Mouse (Mus musculus) layer of hippocampus, adult 9-11 months (tissue): Measurements from ENCODE around the gene Nt5dc1.
"Not testable (repeated sequence)": the region's sequence is repeated elsewhere in the genome, so short reads cannot be mapped to it uniquely, and the experiment has no call there.

ENCODE experiments used
- DNase-seq: peaks from one replicate; pipeline ENCODE4 v3.0.0; 2022

Gene Nt5dc1

GRCm38 (mm10) chr10:34418204-34418756, at the start of gene Nt5dc1:
TSS of gene Nt5dc1 (minus strand) at chr10:34418552.
- peak; percentile 91 for DNase-seq

DNA sequence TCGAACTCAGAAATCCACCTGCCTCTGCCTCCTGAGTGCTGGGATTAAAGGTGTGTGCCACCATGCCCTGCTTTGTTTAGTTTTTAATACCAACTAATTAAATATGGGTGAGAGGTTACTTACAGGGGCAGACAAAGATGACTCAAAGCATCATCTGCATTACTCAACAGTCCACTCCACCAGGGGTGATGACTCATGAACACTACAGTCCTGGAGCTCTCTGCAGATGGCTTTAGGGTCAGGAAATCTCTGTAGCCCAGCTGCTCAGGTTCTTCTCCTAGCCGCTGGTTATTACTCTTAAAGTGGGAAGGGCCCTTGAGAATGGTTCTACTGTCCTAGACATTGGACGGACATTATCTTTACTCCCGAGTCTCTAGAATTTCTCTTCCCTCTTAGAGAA, 46.0 kb upstream of the Nt5dc1 start:
- DNase-seq = no peak

DNA sequence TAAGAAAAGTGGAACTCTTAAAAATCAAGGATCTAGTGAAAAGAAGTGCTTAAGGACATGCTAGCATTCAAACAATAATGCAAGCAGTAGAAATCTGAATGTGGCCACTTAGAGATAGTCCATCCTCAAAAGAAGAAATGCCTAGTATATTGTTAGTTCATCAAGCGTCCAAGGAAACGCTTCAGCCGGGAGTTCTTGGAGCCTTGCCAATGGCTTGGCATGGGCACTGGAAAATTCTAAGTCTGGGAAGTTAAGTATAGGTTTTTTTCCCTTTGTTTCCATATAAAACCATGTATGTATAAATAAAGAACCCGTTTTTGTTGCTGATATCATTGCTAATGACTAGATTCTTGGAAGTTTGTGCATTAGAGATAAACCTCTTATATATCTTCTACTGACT, 43.1 kb upstream of the Nt5dc1 start:
- DNase-seq = no peak

DNA sequence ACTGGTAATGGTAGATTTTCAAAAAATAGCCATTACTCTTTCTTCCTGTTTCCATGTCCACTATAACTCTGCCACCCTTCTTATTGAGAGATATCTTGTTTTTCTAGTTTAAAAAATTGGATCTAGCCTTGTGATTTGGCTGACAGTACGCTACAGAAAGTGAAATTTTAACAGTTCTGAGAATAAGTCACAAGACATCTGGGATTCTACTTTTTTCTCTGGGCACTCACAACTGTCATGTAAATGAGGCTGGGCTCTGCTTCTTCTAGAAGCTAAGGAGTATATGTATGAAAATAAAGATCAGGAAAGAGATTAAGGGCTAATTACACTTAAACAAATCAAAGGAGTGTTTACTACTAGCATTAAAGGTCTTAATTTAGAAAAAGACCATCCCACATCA, 31.1 kb upstream of the Nt5dc1 start:
- DNase-seq = no peak

- DNase-seq = not testable (repeated sequence)
These were observed 15.8 kb upstream of the Nt5dc1 start for GRCm38 (mm10) chr10:34434191-34434590.

- no peak for DNase-seq
These were observed 13.4 kb upstream of the Nt5dc1 start for GRCm38 (mm10) chr10:34431783-34432182.

DNA sequence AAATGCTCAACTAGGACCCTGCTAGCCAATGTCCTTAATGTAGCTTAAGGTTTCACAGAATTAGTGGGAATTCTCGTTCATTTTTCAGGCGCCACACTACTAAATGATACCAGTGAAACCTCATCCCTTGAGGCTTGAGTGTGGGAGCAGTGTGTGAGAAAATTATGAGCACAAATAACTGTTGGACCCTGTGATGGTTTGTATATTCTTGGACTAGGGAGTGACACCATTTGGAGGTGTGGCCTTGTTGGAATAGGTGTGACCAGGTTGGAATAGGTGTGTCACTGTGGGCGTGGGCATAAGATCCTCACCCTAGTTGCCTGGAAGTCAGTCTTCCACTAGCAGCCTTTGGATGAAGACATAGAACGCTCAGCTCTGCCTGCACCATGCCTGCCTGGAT, 442 bp upstream of the Nt5dc1 start:
- not testable (repeated sequence) for DNase-seq

DNA sequence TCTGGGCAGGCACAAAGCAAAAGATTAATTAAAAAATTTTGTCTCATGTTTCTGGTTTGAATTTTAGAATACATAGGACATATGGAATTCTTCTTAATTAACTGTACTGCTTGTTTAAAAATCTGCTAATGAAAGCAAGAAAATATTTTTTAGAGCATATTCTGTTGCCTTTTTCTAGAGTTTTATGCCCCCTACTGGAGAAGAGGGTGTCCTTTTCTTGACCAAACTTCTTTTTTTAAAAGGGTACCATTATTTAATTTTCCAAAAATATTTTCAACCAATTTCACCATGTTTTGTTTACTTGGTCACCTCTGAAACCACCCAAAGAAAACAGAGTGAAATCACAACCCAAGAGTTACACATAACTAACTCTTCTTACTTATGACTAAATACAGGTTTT, 19.1 kb downstream of the Nt5dc1 start:
- no peak for DNase-seq

DNA sequence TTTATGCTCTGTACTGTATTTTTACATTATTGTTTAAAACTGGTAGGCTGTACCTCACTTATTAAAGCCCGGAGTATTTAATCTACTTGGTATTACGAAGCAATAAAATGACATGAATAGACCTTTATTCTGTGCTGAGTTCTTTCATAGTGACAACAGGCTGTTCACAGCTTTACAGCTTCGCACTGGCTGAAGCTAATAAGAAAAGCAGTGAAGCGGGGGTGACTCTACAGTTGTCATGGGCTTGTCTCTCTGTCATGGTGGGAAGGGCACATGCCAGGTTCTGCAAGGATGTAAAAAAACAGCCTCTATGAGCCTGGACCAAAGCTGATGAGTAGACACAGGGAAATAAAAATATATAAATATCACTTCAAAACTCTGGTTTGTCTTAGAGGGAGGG, 21.4 kb downstream of the Nt5dc1 start:
- DNase-seq = no peak

- DNase-seq = no peak
These were observed 28.7 kb downstream of the Nt5dc1 start, which contains the start of gene Col10a1 for GRCm38 (mm10) chr10:34389681-34390080. TSS of gene Col10a1 (plus strand) at chr10:34389981.

- DNase-seq = no peak
These were observed 32.7 kb downstream of the Nt5dc1 start for GRCm38 (mm10) chr10:34385636-34386035.

DNA sequence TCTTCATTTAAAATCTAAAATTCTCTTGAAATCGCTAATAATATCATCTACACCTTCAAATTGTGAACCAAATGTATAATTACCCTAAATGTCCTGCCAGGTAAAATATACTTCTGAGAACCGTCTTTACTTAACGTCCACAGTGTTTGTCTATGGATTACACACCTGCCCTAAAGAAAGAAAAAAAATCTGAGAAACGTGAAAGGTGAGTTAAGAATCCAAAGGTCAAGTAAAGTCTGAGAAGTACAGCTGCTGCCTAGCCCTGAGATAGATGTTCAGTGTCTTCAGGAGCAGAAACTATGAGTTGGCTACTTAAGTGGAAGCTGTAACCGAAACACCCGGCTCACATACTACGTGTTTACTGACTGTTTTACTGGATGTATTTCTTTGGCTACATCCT, 45.0 kb downstream of the Nt5dc1 start:
- no peak for DNase-seq

- no peak for DNase-seq
These were observed 50.2 kb downstream of the Nt5dc1 start for GRCm38 (mm10) chr10:34368138-34368537.

GRCm38 (mm10) chr10:34363756-34364155, 54.6 kb downstream of the Nt5dc1 start:
- DNase-seq = no peak

DNA sequence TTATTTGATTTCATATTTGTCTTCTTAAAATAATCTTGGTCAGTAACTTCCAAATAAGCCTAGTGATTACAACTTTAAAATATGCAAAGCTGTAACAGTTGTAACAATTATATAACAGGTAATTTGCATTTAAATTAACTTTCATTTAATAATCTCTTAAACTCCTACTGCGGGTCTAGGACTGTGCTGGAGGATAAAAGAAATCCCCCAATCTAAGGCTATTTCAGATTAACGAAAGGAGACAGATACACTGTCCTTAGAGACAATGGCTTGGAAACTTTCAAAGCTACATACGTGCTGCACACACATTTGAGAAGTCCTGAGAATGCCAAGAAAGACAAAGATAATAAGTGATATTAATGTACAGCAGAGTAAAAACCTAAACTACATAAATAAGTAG, 60.1 kb downstream of the Nt5dc1 start:
- DNase-seq = no peak

- DNase-seq = no peak
These were observed 66.2 kb downstream of the Nt5dc1 start for GRCm38 (mm10) chr10:34352166-34352565.

- DNase-seq = no peak
These were observed 76.5 kb downstream of the Nt5dc1 start for GRCm38 (mm10) chr10:34341886-34342285.

DNA sequence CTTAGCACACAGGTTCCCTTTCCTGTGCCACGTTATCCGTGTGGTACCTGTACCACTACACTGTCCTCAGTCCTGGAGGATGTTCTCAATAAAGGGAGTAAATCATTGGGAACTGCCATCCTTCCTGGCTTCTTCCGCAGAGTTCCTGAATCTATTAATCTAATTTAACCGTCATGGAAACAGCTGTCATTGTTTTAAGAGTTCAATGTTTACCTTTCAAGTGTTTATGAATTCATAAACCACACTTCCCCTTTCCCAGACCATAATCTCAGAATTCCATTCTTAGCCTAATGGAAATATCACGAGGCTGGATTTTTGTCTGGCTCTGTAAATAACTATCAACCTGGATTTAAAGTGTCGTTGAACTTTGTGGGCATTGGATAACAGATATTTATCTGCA, 77.3 kb downstream of the Nt5dc1 start:
- no peak for DNase-seq

- DNase-seq = peak; percentile 41
These were observed 90.0 kb downstream of the Nt5dc1 start for GRCm38 (mm10) chr10:34328310-34328709.

DNA sequence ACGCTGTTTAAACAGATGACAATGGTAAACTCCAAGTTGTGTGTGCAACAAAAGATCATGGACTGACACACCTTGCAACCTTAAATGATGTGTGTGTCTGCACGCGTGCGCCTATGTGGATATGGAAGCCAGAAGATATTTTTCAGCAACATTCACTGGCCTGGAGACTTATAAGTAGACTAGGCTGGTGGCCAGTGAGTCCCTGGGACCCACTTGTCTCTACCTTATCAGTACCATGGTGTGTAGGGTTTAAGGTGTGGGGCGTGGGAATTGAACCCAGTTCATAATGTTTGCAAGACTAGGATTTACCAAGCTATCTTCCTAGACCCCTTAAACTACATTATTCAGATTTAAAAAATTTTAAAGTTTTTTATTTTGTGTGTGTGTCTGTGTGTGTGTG, 91.2 kb downstream of the Nt5dc1 start:
- no peak for DNase-seq

GRCm38 (mm10) chr10:34326701-34327100, 91.7 kb downstream of the Nt5dc1 start:
- DNase-seq = no peak

- DNase-seq = peak; percentile 13
These were observed 97.5 kb downstream of the Nt5dc1 start for GRCm38 (mm10) chr10:34320809-34321208.

- DNase-seq = no peak
These were observed 101.1 kb downstream of the Nt5dc1 start for GRCm38 (mm10) chr10:34317217-34317606.

DNA sequence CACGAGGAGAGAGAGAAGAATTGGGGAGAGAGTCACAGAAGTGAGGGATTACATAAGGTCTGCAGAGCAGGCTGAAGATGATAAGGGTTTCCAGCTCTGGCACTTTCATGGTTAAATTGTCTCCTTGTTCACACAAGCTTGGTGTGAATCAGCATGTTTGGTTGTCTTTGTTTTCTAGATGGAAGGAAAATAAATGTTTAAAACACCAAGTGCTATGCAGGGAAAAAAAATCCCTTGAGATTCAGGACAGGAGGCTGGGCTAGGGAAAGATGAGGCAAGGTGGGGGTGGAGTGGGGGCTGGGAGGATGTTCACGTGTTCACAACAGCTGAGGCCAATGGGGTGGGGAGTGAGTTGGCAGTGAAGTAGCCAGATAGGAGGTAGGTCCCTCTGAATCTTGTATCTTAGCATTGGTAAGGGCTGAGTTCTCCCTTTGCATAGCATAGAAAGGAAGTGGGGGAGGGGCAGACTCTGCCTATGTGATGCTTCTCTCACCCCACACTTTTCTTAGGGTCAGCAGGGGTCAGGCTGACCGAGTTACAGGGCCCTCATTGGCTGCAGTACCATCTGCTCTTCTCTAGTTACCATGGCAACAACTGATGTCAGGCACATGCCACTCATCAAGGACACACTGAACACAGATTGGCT, 101.7 kb downstream of the Nt5dc1 start:
- DNase-seq = peak; percentile 90

DNA sequence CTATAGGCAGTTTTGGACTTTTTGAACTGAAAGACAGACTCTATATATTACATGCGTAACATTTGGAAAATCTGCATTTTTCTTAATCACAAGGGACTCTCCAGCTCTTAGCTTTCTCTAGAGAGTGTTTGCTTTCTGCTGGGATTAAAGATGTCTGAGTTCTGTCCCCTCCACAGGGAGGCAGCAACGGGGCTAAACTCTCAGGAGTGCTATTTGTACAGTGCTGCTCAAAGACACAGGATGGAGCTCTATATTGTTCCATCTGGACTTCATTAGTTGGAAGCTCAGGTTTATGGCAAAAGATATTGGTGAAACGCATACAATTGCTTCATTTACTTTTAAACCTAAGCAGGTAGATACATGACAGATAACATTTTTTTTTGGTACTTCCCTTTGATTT, 105.8 kb downstream of the Nt5dc1 start:
- DNase-seq = no peak
